Mouse (Mus musculus) midbrain, postnatal 0 days (tissue): Measurements from ENCODE around the gene Sept9. TPM values are rescaled to one million over a fixed set of nuclear protein-coding genes. Genes with fewer than 3 reads are reported as not detected.
A peak's percentile ranks its signal among the peaks of the same experiment; 100 is the strongest.

Experiments used
- ATAC-seq: fragments of 200-750 bp; cut with Nextera tagmentation; 2 replicates; pipeline ENCODE4 v1.8.0; 2017; ENCODE audit warnings: moderate number of reproducible peaks, mild to moderate bottlenecking, moderate TSS enrichment, moderate library complexity; ENCODE audit not compliant: low FRiP score
- DNase-seq: peaks from one replicate; pipeline ENCODE4 v3.0.0-alpha.2; 2015; ENCODE audit warnings: low spot score
- H3K27ac ChIP-seq: fragments of 300-500 bp; sonication (generic); 2 replicates; pipeline ENCODE4 v1.5.1; 2014; ENCODE audit warnings: low read depth, mild to moderate bottlenecking, low read length, mixed read lengths
- H3K27me3 ChIP-seq: fragments of 300-500 bp; sonication (generic); 2 replicates; pipeline ENCODE4 v1.6.1; 2014; ENCODE audit warnings: low read length, control low read depth, mixed read lengths; ENCODE audit not compliant: insufficient read depth
- H3K36me3 ChIP-seq: fragments of 300-500 bp; sonication (generic); 2 replicates; pipeline ENCODE4 v1.6.1; 2014; ENCODE audit warnings: low read length, control low read depth, mixed read lengths; ENCODE audit not compliant: insufficient read depth
- H3K4me1 ChIP-seq: fragments of 300-500 bp; sonication (generic); 2 replicates; pipeline ENCODE4 v1.6.1; 2014; ENCODE audit warnings: mild to moderate bottlenecking, control low read depth, antibody characterized with exemption, low read length, mixed read lengths; ENCODE audit not compliant: insufficient read depth
- H3K4me2 ChIP-seq: fragments of 300-500 bp; sonication (generic); 2 replicates; pipeline ENCODE4 v1.6.1; 2014; ENCODE audit warnings: low read depth, mild to moderate bottlenecking, low read length, mixed read lengths; ENCODE audit not compliant: poor library complexity, severe bottlenecking
- H3K4me3 ChIP-seq: fragments of 300-500 bp; sonication (generic); 2 replicates; pipeline ENCODE4 v1.5.1; 2014; ENCODE audit warnings: low read depth, mild to moderate bottlenecking, low read length, moderate library complexity
- H3K9ac ChIP-seq: fragments of 300-500 bp; sonication (generic); replicated peaks from 2 replicates; pipeline ENCODE4 v1.6.1; 2014; ENCODE audit warnings: mild to moderate bottlenecking, low read length, moderate library complexity, mixed read lengths; ENCODE audit not compliant: poor library complexity, severe bottlenecking
- H3K9me3 ChIP-seq: fragments of 300-500 bp; sonication (generic); 2 replicates; pipeline ENCODE4 v1.6.1; 2016; ENCODE audit warnings: low read length, control low read depth
- CTCF ChIP-seq: IDR thresholded peaks from 2 replicates; pipeline ENCODE4 v1.5.1; 2016; ENCODE audit warnings: antibody characterized with exemption, mild to moderate bottlenecking
- WGBS: fragments of 180-500 bp; shearing (Covaris S2); extraction: QIAGEN DNeasy Blood & Tissue Kit; methylation state at CpG from one replicate; pipeline ENCODE4 v1.1.7; 2014; 5-methylcytosine and 5-hydroxymethylcytosine counted together
- polyA plus RNA-seq: library from polyadenylated mRNA; unstranded; fragments of >200 nt; fragmentation: Nextera tagmentation; extraction: Ambion mirVana; gene quantifications from 2 replicates; pipeline ENCODE4 v1.2.1, GENCODE M21; 2015
- total RNA-seq: library from RNA; depleted of rRNA; stranded (reverse); fragments of >200 nt; gene quantifications from 2 replicates; pipeline ENCODE4 v1.2.3, GENCODE M21; 2014

Sept9 gene
- total and polyA plus RNA-seq, 2 experiments from 2014 or later, result 95.3 to 105 TPM

DNA sequence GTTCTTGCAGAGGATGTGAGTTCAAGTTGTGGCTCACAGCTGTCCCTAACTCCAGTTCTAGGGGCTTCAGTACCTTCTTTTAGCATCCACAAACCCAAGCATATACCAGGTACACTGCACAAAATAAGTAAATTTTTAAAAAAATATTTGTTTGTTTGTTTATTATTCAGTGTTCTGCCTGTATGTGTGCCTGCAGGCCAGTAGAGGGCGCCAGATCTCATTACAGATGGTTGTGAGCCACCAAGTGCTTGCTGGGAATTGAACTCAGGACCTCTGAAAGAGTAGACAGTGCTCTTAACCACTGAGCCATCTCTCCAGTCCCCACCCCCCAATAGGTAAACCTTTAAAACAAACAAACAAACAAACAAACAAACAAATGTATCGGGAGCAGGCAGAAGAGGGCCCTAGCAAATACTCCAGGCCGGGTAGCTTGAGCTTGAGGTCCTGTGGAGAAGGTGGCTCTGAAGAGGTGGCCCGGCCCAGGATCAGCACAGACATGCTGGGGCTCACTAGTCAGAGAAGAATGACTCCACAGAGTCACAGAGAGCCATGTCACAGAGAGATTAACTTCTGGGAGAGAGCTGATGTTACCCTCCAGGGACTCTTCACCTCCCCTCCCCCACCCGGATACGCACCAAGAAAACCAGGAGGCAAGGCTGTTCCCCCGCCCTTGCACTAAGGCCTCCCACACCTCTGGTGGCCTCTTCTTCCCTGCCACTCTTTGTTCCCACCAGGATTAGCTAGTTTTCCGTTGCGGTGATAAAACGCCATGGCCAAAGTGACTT, 202.3 kb downstream of the Sept9 start:
- H3K27me3 ChIP-seq, result no peaks in the 10 kb centered on the region
- H3K9me3 ChIP-seq, result no peaks in the 10 kb centered on the region
- H3K4me1 ChIP-seq, result peaks cover 11% of the 10 kb centered on the region; the same call in 1 of the 2 replicates
- H3K36me3 ChIP-seq, result no peaks in the 10 kb centered on the region
- no peak overlapping the region for H3K4me2 ChIP-seq
- WGBS, result 88% methylated on average over 10 of the region's 10 CpGs
- H3K4me3 ChIP-seq, result no peak overlapping the region
- DNase-seq (no peak), ATAC-seq (no peak)
- no peak overlapping the region for H3K9ac ChIP-seq
- H3K27ac ChIP-seq, result no peak overlapping the region
- TF ChIP-seq CTCF, result peak; percentile 50

GRCm38 (mm10) chr11:117402550-117402949, 203.1 kb downstream of the Sept9 start:
- Histone ChIP-seq H3K9ac (no peak overlapping the region), H3K4me2 (no peak overlapping the region), H3K9me3 (no peaks in the 10 kb centered on the region), H3K27ac (no peak overlapping the region), H3K4me3 (no peak overlapping the region), H3K36me3 (no peaks in the 10 kb centered on the region), H3K27me3 (no peaks in the 10 kb centered on the region), H3K4me1 (peaks cover 17% of the 10 kb centered on the region; the same call in 1 of the 2 replicates)
- TF ChIP-seq CTCF, result no peak
- DNase-seq, result no peak
- ATAC-seq, result no peak
- 83% methylated on average over 11 of the region's 11 CpGs for WGBS

GRCm38 (mm10) chr11:117403073-117403472, 203.6 kb downstream of the Sept9 start:
- H3K36me3 ChIP-seq, result no peaks in the 10 kb centered on the region
- TF ChIP-seq CTCF, result no peak

GRCm38 (mm10) chr11:117403781-117404180, 204.3 kb downstream of the Sept9 start:
- H3K4me2 ChIP-seq, result no peak overlapping the region
- ATAC-seq (no peak), DNase-seq (no peak)
- no peaks in the 10 kb centered on the region for H3K27me3 ChIP-seq
- H3K4me1 ChIP-seq, result peaks cover 18% of the 10 kb centered on the region
- no peak overlapping the region for H3K4me3 ChIP-seq
- no peak for TF ChIP-seq CTCF
- H3K36me3 ChIP-seq, result no peaks in the 10 kb centered on the region
- H3K9ac ChIP-seq, result no peak overlapping the region
- H3K27ac ChIP-seq, result no peak overlapping the region
- no peaks in the 10 kb centered on the region for H3K9me3 ChIP-seq
- 36% methylated on average over 7 of the region's 7 CpGs for WGBS

More at GRCm38 (mm10) chr11:117403073-117403472, 203.6 kb downstream of the Sept9 start:
- Histone ChIP-seq H3K9me3 (no peaks in the 10 kb centered on the region), H3K4me2 (no peak overlapping the region), H3K4me1 (peaks cover 17% of the 10 kb centered on the region; the same call in 1 of the 2 replicates), H3K4me3 (no peak overlapping the region), H3K27me3 (no peaks in the 10 kb centered on the region), H3K9ac (no peak overlapping the region), H3K27ac (no peak overlapping the region)
- no peak for DNase-seq
- ATAC-seq, result no peak
- 91% methylated on average over 6 of the region's 6 CpGs for WGBS

GRCm38 (mm10) chr11:117406711-117407110, 207.2 kb downstream of the Sept9 start:
- 61% methylated on average over 1 of the region's 1 CpGs for WGBS
- Histone ChIP-seq H3K36me3 (no peaks in the 10 kb centered on the region), H3K4me3 (no peak overlapping the region), H3K4me2 (peak overlapping the region; percentile 44; the same call in 1 of the 2 replicates), H3K27me3 (no peaks in the 10 kb centered on the region), H3K9me3 (no peaks in the 10 kb centered on the region), H3K9ac (no peak overlapping the region), H3K27ac (peak overlapping the region; percentile 90), H3K4me1 (peaks cover 31% of the 10 kb centered on the region)
- no peak for TF ChIP-seq CTCF
- ATAC-seq (no peak), DNase-seq (no peak)

DNA sequence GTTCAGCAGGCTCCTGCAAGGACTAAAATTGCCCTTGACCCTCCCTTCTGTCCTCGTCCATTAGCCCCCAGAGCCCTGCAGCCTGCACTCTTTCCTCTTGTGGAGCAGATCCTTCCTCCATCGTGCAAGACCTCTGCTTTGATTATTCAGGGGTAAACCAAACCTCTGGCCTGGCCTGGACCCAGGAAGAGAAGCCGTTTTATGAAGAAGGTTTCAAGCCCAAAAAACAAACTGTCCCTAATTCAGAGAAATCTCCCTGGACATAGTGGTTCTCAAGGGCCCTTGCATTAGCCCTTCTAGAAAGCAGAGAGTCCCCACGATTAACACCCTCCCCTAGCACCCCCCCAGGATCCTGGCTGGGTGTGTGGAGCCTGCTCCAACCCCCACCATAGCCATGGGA, 207.7 kb downstream of the Sept9 start:
- Histone ChIP-seq H3K9ac (0 out of 2 replicates have a peak overlapping the region, but pooled peaks have one; percentile 25), H3K27ac (peak overlapping the region; percentile 90), H3K27me3 (no peaks in the 10 kb centered on the region), H3K4me2 (peak overlapping the region; percentile 44), H3K4me1 (peaks cover 31% of the 10 kb centered on the region), H3K36me3 (no peaks in the 10 kb centered on the region), H3K9me3 (no peaks in the 10 kb centered on the region), H3K4me3 (0 out of 2 replicates have a peak overlapping the region, but pooled peaks have one; percentile 0)
- no peak for DNase-seq
- no peak for ATAC-seq
- TF ChIP-seq CTCF, result no peak
- WGBS, result 11% methylated on average over 4 of the region's 4 CpGs
